Mouse (Mus musculus) stomach, postnatal 0 days (tissue): Measurements from ENCODE around the gene Fars2. TPM values are rescaled to one million over a fixed set of nuclear protein-coding genes. Genes with fewer than 3 reads are reported as not detected.

ENCODE experiments used
- ATAC-seq: fragments of 200-750 bp; cut with Nextera tagmentation; 2 replicates; pipeline ENCODE4 v1.8.0; 2017; ENCODE audit not compliant: low FRiP score, low TSS enrichment
- DNase-seq: peaks from one replicate; pipeline ENCODE4 v3.0.0-alpha.2; 2016; ENCODE audit warnings: low spot score
- H3K27ac ChIP-seq: fragments of 300-500 bp; sonication (generic); replicated peaks from 2 replicates; pipeline ENCODE4 v1.5.1; 2014; ENCODE audit warnings: mild to moderate bottlenecking, control low read depth
- H3K27me3 ChIP-seq: fragments of 300-500 bp; sonication (generic); 2 replicates; pipeline ENCODE4 v1.6.1; 2014; ENCODE audit warnings: low read length; ENCODE audit not compliant: control insufficient read depth, insufficient read depth
- H3K36me3 ChIP-seq: fragments of 300-500 bp; sonication (generic); 2 replicates; pipeline ENCODE4 v1.6.1; 2014; ENCODE audit warnings: low read length, mixed read lengths; ENCODE audit not compliant: control insufficient read depth, insufficient read depth
- H3K4me1 ChIP-seq: fragments of 300-500 bp; sonication (generic); replicated peaks from 2 replicates; pipeline ENCODE4 v1.6.1; 2014; ENCODE audit warnings: antibody characterized with exemption; ENCODE audit not compliant: control insufficient read depth, insufficient read depth
- H3K4me2 ChIP-seq: fragments of 300-500 bp; sonication (generic); replicated peaks from 2 replicates; pipeline ENCODE4 v1.6.1; 2014; ENCODE audit warnings: low read depth, mild to moderate bottlenecking, control low read depth, moderate library complexity
- H3K4me3 ChIP-seq: fragments of 300-500 bp; sonication (generic); 2 replicates; pipeline ENCODE4 v1.5.1; 2014; ENCODE audit warnings: low read depth, low read length, control low read depth
- H3K9ac ChIP-seq: fragments of 300-500 bp; sonication (generic); 2 replicates; pipeline ENCODE4 v1.6.1; 2014; ENCODE audit warnings: mild to moderate bottlenecking, low read length, control low read depth, mixed read lengths
- H3K9me3 ChIP-seq: fragments of 300-500 bp; sonication (generic); 2 replicates; pipeline ENCODE4 v1.6.1; 2016; ENCODE audit warnings: low read length; ENCODE audit not compliant: control insufficient read depth
- CTCF ChIP-seq: IDR thresholded peaks from 2 replicates; pipeline ENCODE4 v1.5.1; 2016; ENCODE audit warnings: antibody characterized with exemption, low read depth, mild to moderate bottlenecking, moderate library complexity
- EP300 ChIP-seq: optimal IDR thresholded peaks from 2 replicates; pipeline ENCODE3; 2016; ENCODE audit warnings: antibody characterized with exemption
- WGBS: fragments of 180-500 bp; shearing (Covaris S2); extraction: QIAGEN DNeasy Blood & Tissue Kit; methylation state at CpG from one replicate; pipeline ENCODE4 v1.1.7; 2014; 5-methylcytosine and 5-hydroxymethylcytosine counted together
- polyA plus RNA-seq: library from polyadenylated mRNA; unstranded; fragments of >200 nt; fragmentation: Nextera tagmentation; extraction: Ambion mirVana; gene quantifications from 2 replicates; pipeline ENCODE4 v1.2.1, GENCODE M21; 2015

Gene Fars2
- polyA plus RNA-seq, 1 experiment from 2014 or later = 31.7 TPM

DNA sequence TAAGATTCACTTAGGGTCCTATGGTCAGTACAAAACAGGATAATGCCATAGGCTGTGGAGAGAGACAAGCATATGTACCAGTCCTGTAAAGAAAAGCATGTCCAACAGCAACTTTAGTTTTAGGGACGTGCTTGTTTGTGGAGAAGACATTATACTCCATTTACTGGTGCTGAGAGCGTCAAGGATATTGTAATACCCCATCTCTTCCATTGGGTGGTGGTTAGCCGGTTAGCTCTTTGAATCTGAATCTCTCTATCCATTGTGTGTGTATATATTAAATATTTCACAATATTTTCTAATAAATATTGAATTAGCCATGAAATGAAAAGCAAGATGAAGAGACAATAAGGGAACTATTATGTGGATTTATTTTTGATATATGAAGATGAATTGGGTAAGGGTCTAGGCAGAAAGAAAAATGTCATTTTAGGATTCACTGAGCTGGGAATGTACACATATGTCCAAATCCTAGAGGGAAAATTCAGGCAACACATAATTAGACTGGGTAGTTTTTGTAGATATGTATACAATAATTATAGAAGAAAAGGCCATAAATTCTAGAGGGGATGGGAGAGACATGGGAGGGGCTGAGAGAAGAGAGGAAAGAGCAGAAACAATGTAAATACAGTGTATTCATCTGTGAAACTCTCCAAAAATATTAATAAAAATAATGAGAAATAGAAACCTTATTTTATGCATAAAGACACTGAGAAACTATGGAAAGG lies 435.5 kb downstream of the Fars2 start:
- WGBS = 72% methylated on average over 3 of the region's 3 CpGs
- no peak overlapping the region for H3K9ac ChIP-seq
- no peaks in the 10 kb centered on the region for H3K36me3 ChIP-seq
- no peak overlapping the region for H3K4me2 ChIP-seq
- no peaks in the 10 kb centered on the region for H3K27me3 ChIP-seq
- H3K9me3 ChIP-seq = no peaks in the 10 kb centered on the region
- no peak for TF ChIP-seq EP300
- TF ChIP-seq CTCF = no peak
- DNase-seq (no peak), ATAC-seq (no peak)
- no peak overlapping the region for H3K27ac ChIP-seq
- no peak overlapping the region for H3K4me3 ChIP-seq
- H3K4me1 ChIP-seq = no peaks in the 10 kb centered on the region

DNA sequence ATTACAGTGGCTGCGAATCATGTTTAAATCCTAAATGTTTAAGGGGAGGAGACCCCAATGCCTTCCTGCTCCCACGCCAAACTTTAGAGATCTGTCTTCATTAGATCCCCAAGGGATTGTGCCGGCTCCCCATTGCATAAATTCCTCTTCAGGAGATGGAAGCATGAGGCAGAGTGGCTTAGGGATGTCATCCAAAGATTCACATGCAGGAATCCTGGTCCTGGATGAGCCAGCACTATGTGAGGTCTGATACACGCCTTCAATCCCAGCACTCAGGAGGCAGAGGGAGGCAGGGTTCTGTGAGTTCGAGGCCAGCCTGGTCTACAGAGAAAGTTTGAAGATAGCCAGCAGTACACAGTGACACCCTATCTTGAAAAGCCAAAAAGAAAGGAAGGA lies 436.0 kb downstream of the Fars2 start:
- no peak overlapping the region for H3K4me2 ChIP-seq
- TF ChIP-seq EP300 (no peak), CTCF (no peak)
- H3K4me3 ChIP-seq = no peak overlapping the region
- no peaks in the 10 kb centered on the region for H3K36me3 ChIP-seq
- ATAC-seq (no peak), DNase-seq (no peak)
- 75% methylated on average over 5 of the region's 5 CpGs for WGBS
- H3K9me3 ChIP-seq = no peaks in the 10 kb centered on the region
- H3K27me3 ChIP-seq = no peaks in the 10 kb centered on the region
- no peak overlapping the region for H3K9ac ChIP-seq
- H3K27ac ChIP-seq = no peak overlapping the region
- no peaks in the 10 kb centered on the region for H3K4me1 ChIP-seq

DNA sequence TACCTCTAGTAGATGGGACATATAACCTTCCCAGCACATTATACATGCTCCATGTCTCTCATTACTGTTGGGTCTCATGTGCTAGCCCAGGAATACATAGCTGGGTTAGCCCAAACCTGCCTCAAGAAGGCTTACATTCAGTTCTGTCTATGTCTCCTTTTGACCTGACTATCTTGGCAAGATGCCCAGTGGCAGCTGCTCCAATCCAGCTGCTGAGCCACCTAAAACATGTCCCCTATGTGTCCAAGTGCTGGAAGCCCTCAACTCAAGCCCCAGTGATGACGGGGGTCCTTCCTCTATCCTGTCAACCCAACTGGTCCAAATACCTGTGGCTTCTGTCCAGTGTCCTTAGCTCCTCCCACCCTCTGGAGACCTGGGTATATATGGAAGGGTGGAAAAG lies 437.5 kb downstream of the Fars2 start:
- Histone ChIP-seq H3K4me1 (no peaks in the 10 kb centered on the region), H3K4me2 (no peak overlapping the region), H3K9ac (no peak overlapping the region), H3K9me3 (no peaks in the 10 kb centered on the region), H3K36me3 (no peaks in the 10 kb centered on the region), H3K27me3 (no peaks in the 10 kb centered on the region), H3K27ac (no peak overlapping the region), H3K4me3 (no peak overlapping the region)
- ATAC-seq = no peak
- DNase-seq = no peak
- WGBS = 77% methylated on average over 1 of the region's 1 CpGs
- TF ChIP-seq CTCF (no peak), EP300 (no peak)

DNA sequence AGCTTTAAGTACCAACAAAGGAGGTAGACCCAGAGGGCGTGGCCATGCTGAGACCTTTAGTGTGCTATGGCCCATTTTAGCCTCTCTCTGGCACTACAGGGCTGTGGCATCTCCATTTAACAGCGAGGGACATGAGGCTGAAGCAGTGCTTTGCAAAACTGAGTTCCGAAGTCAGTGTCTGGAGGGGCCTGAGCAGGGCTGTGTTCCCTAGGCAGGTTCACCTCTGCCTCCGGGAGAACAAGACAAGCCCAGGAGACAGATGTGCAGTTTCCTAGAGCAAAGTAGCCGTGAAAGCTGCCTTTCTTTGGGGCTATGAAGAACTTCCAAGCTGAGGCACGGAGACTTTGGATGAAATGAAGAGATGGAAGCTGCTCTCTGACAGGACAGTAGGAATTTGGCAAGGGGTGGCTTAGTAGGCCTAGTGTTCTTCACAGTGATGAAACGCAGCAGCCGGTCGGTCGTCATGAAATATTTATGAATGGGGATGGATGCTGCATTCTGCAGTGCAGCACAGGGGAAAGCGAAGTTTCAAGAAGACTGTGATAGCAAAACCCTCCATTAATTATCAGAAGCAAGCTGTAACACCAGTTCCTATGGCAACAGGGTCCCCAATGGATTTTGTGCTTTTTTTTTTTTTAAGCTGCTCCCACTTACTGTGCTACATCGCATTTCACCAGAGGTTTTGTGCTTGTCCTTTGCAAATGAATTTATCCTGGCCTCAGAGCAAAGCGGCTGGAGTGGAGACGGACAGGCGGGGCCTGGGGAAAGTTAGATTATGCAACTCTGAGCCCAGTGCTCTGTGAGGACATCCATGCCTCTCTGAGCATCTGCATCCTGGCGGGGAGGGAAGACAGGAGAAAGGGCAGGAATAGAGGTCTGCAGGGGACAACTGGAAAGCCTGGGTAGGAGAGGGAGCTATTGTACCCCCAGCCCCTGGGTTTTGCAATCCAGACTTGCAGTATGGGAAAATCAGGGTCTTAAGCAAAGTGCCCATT lies 445.5 kb downstream of the Fars2 start:
- H3K9ac ChIP-seq = no peak overlapping the region
- no peaks in the 10 kb centered on the region for H3K36me3 ChIP-seq
- no peak overlapping the region for H3K4me2 ChIP-seq
- no peak for TF ChIP-seq EP300
- no peak for TF ChIP-seq CTCF
- no peaks in the 10 kb centered on the region for H3K9me3 ChIP-seq
- 49% methylated on average over 16 of the region's 16 CpGs for WGBS
- DNase-seq (no peak), ATAC-seq (no peak)
- no peak overlapping the region for H3K27ac ChIP-seq
- no peaks in the 10 kb centered on the region for H3K4me1 ChIP-seq
- H3K4me3 ChIP-seq = no peak overlapping the region
- no peaks in the 10 kb centered on the region for H3K27me3 ChIP-seq

DNA sequence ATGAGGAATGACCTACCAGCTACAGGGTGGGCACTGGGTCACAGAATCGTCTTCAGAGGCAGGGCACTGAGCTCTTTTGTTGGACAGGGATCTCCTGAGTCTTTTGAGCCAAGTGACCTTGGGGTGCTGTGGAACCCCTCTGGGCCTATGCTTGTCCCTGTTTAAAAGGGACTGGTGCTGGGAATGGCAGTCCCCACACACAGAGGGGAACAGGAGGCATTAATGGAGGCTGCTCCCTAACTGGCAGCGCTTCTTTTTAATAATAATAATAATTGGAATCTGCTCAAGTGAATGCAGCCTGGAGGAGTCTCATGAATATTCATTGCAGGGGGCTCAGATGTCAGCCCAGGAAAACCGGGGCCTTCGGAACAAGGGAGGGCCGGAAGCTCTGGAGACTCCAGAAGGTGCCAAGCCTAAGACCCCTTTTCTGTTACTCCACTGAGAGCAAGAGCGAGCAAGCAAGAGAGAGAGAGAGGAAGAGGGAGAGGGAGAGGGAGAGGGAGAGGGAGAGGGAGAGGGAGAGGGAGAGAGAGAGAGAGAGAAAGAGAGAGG lies 447.6 kb downstream of the Fars2 start:
- WGBS = 52% methylated on average over 5 of the region's 6 CpGs
- Histone ChIP-seq H3K4me2 (no peak overlapping the region), H3K9ac (no peak overlapping the region), H3K4me1 (no peaks in the 10 kb centered on the region), H3K4me3 (no peak overlapping the region), H3K9me3 (no peaks in the 10 kb centered on the region), H3K27ac (no peak overlapping the region), H3K36me3 (no peaks in the 10 kb centered on the region), H3K27me3 (no peaks in the 10 kb centered on the region)
- ATAC-seq = no peak
- DNase-seq = no peak
- TF ChIP-seq EP300 (no peak), CTCF (no peak)
